Mouse (Mus musculus): ENCODE results near the gene Tbx3. TPM values are rescaled to one million over a fixed set of nuclear protein-coding genes. Genes with fewer than 3 reads are reported as not detected.
A peak's percentile ranks its signal among the peaks of the same experiment; 100 is the strongest.

Tbx3 gene
- polyA plus RNA-seq, 1 experiment from 2014 or later, result 5.1 TPM

GRCm38 (mm10) chr5:119694914-119695313 is 24.4 kb downstream of the Tbx3 start:
- Histone ChIP-seq H3K4me3 (ENCODE audit: low read depth, low read length) (no peak overlapping the region), H3K27me3 (ENCODE audit: control insufficient read depth, insufficient read depth, low read length) (peaks cover 63% of the 10 kb centered on the region), H3K27ac (ENCODE audit: low read depth, low read length) (no peak overlapping the region), H3K36me3 (ENCODE audit: control insufficient read depth, insufficient read depth, low read length) (no peaks in the 10 kb centered on the region), H3K4me1 (replicated peaks; ENCODE audit: control insufficient read depth, insufficient read depth, low read length) (no peaks in the 10 kb centered on the region), H3K9me3 (ENCODE audit: control insufficient read depth, low read length) (no peaks in the 10 kb centered on the region), H3K4me2 (replicated peaks; ENCODE audit: low read depth, low read length) (no peak overlapping the region), H3K9ac (ENCODE audit: low read depth, low read length) (no peak overlapping the region)
- 8% methylated on average over 8 of the region's 8 CpGs for WGBS
- peak; percentile 39 for DNase-seq (ENCODE audit: low spot score)
- no peak for ATAC-seq (ENCODE audit: low FRiP score)

- H3K4me2 ChIP-seq (replicated peaks; ENCODE audit: low read depth, low read length), result no peak overlapping the region
- H3K4me1 ChIP-seq (replicated peaks; ENCODE audit: control insufficient read depth, insufficient read depth, low read length), result no peaks in the 10 kb centered on the region
- H3K27me3 ChIP-seq (ENCODE audit: control insufficient read depth, insufficient read depth, low read length), result peaks cover 44% of the 10 kb centered on the region
- H3K36me3 ChIP-seq (ENCODE audit: control insufficient read depth, insufficient read depth, low read length), result no peaks in the 10 kb centered on the region
- 80% methylated on average over 1 of the region's 1 CpGs for WGBS
- ATAC-seq (ENCODE audit: low FRiP score), result no peak
- H3K27ac ChIP-seq (ENCODE audit: low read depth, low read length), result no peak overlapping the region
- no peak for DNase-seq (ENCODE audit: low spot score)
- no peak overlapping the region for H3K4me3 ChIP-seq (ENCODE audit: low read depth, low read length)
- H3K9ac ChIP-seq (ENCODE audit: low read depth, low read length), result no peak overlapping the region
- no peaks in the 10 kb centered on the region for H3K9me3 ChIP-seq (ENCODE audit: control insufficient read depth, low read length)
These were observed 32.6 kb downstream of the Tbx3 start for GRCm38 (mm10) chr5:119703031-119703430.

GRCm38 (mm10) chr5:119704900-119705299 is 34.4 kb downstream of the Tbx3 start:
- H3K27ac ChIP-seq (ENCODE audit: low read depth, low read length), result no peak overlapping the region
- no peak for ATAC-seq (ENCODE audit: low FRiP score)
- H3K4me3 ChIP-seq (ENCODE audit: low read depth, low read length), result no peak overlapping the region
- H3K27me3 ChIP-seq (ENCODE audit: control insufficient read depth, insufficient read depth, low read length), result peaks cover 45% of the 10 kb centered on the region
- DNase-seq (ENCODE audit: low spot score), result no peak
- H3K4me1 ChIP-seq (replicated peaks; ENCODE audit: control insufficient read depth, insufficient read depth, low read length), result no peaks in the 10 kb centered on the region
- 60% methylated on average over 7 of the region's 7 CpGs for WGBS
- no peaks in the 10 kb centered on the region for H3K36me3 ChIP-seq (ENCODE audit: control insufficient read depth, insufficient read depth, low read length)
- H3K9me3 ChIP-seq (ENCODE audit: control insufficient read depth, low read length), result no peaks in the 10 kb centered on the region
- H3K4me2 ChIP-seq (replicated peaks; ENCODE audit: low read depth, low read length), result no peak overlapping the region
- H3K9ac ChIP-seq (ENCODE audit: low read depth, low read length), result no peak overlapping the region

- peaks cover 52% of the 10 kb centered on the region for H3K27me3 ChIP-seq (ENCODE audit: control insufficient read depth, insufficient read depth, low read length)
- H3K9ac ChIP-seq (ENCODE audit: low read depth, low read length), result peak overlapping the region; percentile 32; the same call in 1 of the 2 replicates
- H3K36me3 ChIP-seq (ENCODE audit: control insufficient read depth, insufficient read depth, low read length), result no peaks in the 10 kb centered on the region
- H3K27ac ChIP-seq (ENCODE audit: low read depth, low read length), result no peak overlapping the region
- H3K9me3 ChIP-seq (ENCODE audit: control insufficient read depth, low read length), result no peaks in the 10 kb centered on the region
- peak overlapping the region; percentile 12; the same call in 1 of the 2 replicates for H3K4me3 ChIP-seq (ENCODE audit: low read depth, low read length)
- peak overlapping the region; percentile 29; the same call in 1 of the 2 replicates for H3K4me2 ChIP-seq (replicated peaks; ENCODE audit: low read depth, low read length)
- no peaks in the 10 kb centered on the region for H3K4me1 ChIP-seq (replicated peaks; ENCODE audit: control insufficient read depth, insufficient read depth, low read length)
- WGBS, result 0% methylated on average over 17 of the region's 17 CpGs
- DNase-seq (ENCODE audit: low spot score) (peak; percentile 57), ATAC-seq (ENCODE audit: low FRiP score) (no peak)
These were observed 36.0 kb downstream of the Tbx3 start for GRCm38 (mm10) chr5:119706467-119706866.

GRCm38 (mm10) chr5:119708850-119709585 is 38.5 kb downstream of the Tbx3 start:
- H3K4me1 ChIP-seq (replicated peaks; ENCODE audit: control insufficient read depth, insufficient read depth, low read length), result no peaks in the 10 kb centered on the region

GRCm38 (mm10) chr5:119709826-119710559 is 39.5 kb downstream of the Tbx3 start:
- WGBS, result 8% methylated on average over 18 of the region's 18 CpGs
- H3K27ac ChIP-seq (ENCODE audit: low read depth, low read length), result no peak overlapping the region
- peaks cover 61% of the 10 kb centered on the region for H3K27me3 ChIP-seq (ENCODE audit: control insufficient read depth, insufficient read depth, low read length)
- H3K4me1 ChIP-seq (replicated peaks; ENCODE audit: control insufficient read depth, insufficient read depth, low read length), result no peaks in the 10 kb centered on the region
- no peak for DNase-seq (ENCODE audit: low spot score)
- no peak overlapping the region for H3K4me3 ChIP-seq (ENCODE audit: low read depth, low read length)
- H3K36me3 ChIP-seq (ENCODE audit: control insufficient read depth, insufficient read depth, low read length), result no peaks in the 10 kb centered on the region
- no peak overlapping the region for H3K9ac ChIP-seq (ENCODE audit: low read depth, low read length)
- no peak overlapping the region for H3K4me2 ChIP-seq (replicated peaks; ENCODE audit: low read depth, low read length)
- ATAC-seq (ENCODE audit: low FRiP score), result no peak
- no peaks in the 10 kb centered on the region for H3K9me3 ChIP-seq (ENCODE audit: control insufficient read depth, low read length)

More at GRCm38 (mm10) chr5:119708850-119709585, 38.5 kb downstream of the Tbx3 start:
- Histone ChIP-seq H3K9me3 (ENCODE audit: control insufficient read depth, low read length) (no peaks in the 10 kb centered on the region), H3K27me3 (ENCODE audit: control insufficient read depth, insufficient read depth, low read length) (peaks cover 59% of the 10 kb centered on the region), H3K4me2 (replicated peaks; ENCODE audit: low read depth, low read length) (no peak overlapping the region), H3K36me3 (ENCODE audit: control insufficient read depth, insufficient read depth, low read length) (no peaks in the 10 kb centered on the region), H3K4me3 (ENCODE audit: low read depth, low read length) (no peak overlapping the region), H3K27ac (ENCODE audit: low read depth, low read length) (no peak overlapping the region), H3K9ac (ENCODE audit: low read depth, low read length) (no peak overlapping the region)
- 74% methylated on average over 14 of the region's 14 CpGs for WGBS
- no peak for ATAC-seq (ENCODE audit: low FRiP score)
- no peak for DNase-seq (ENCODE audit: low spot score)

GRCm38 (mm10) chr5:119710756-119711155 is 40.3 kb downstream of the Tbx3 start:
- H3K27me3 ChIP-seq (ENCODE audit: control insufficient read depth, insufficient read depth, low read length), result peaks cover 58% of the 10 kb centered on the region
- ATAC-seq (ENCODE audit: low FRiP score) (no peak), DNase-seq (ENCODE audit: low spot score) (peak; percentile 36)
- H3K36me3 ChIP-seq (ENCODE audit: control insufficient read depth, insufficient read depth, low read length), result no peaks in the 10 kb centered on the region
- WGBS, result 14% methylated on average over 7 of the region's 7 CpGs
- no peaks in the 10 kb centered on the region for H3K9me3 ChIP-seq (ENCODE audit: control insufficient read depth, low read length)
- no peak overlapping the region for H3K9ac ChIP-seq (ENCODE audit: low read depth, low read length)
- H3K27ac ChIP-seq (ENCODE audit: low read depth, low read length), result no peak overlapping the region
- H3K4me3 ChIP-seq (ENCODE audit: low read depth, low read length), result no peak overlapping the region
- no peak overlapping the region for H3K4me2 ChIP-seq (replicated peaks; ENCODE audit: low read depth, low read length)
- no peaks in the 10 kb centered on the region for H3K4me1 ChIP-seq (replicated peaks; ENCODE audit: control insufficient read depth, insufficient read depth, low read length)

- Histone ChIP-seq H3K9ac (ENCODE audit: low read depth, low read length) (no peak overlapping the region), H3K4me2 (replicated peaks; ENCODE audit: low read depth, low read length) (no peak overlapping the region), H3K27ac (ENCODE audit: low read depth, low read length) (no peak overlapping the region), H3K4me3 (ENCODE audit: low read depth, low read length) (no peak overlapping the region), H3K27me3 (ENCODE audit: control insufficient read depth, insufficient read depth, low read length) (peaks cover 56% of the 10 kb centered on the region), H3K9me3 (ENCODE audit: control insufficient read depth, low read length) (no peaks in the 10 kb centered on the region), H3K4me1 (replicated peaks; ENCODE audit: control insufficient read depth, insufficient read depth, low read length) (no peaks in the 10 kb centered on the region), H3K36me3 (ENCODE audit: control insufficient read depth, insufficient read depth, low read length) (no peaks in the 10 kb centered on the region)
- 80% methylated on average over 5 of the region's 5 CpGs for WGBS
- ATAC-seq (ENCODE audit: low FRiP score), result no peak
- no peak for DNase-seq (ENCODE audit: low spot score)
These were observed 41.2 kb downstream of the Tbx3 start for GRCm38 (mm10) chr5:119711626-119712025.
